Mouse (Mus musculus): ENCODE data around the gene Olfr309. TPM values are rescaled to one million over a fixed set of nuclear protein-coding genes. Genes with fewer than 3 reads are reported as not detected.

Gene Olfr309
- polyA plus RNA-seq (2015; fragmentation: Nextera tagmentation; extraction: Ambion mirVana): not detected in 2 replicates

DNA sequence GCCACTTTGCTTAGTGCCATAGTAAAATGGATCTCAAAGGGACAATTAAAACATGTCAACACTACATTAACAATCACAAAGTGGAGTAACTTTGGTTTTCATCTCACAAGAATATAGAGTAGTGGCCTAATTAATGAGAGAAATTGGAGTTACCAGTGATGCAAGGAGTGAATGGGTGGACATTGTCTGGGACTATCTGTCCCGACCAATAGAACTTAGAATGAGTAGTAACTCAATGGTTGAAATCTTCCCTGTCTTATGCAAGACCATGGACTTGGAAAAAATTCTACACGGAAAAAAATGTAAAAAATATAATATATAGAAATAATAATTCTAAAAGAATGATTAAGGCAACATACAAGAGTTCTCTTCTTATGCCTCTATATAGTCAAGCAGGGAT lies at the start of gene Olfr309:
TSS of gene Olfr309 (minus strand) at position 101 of the 400 bp plus-strand sequence.

DNA sequence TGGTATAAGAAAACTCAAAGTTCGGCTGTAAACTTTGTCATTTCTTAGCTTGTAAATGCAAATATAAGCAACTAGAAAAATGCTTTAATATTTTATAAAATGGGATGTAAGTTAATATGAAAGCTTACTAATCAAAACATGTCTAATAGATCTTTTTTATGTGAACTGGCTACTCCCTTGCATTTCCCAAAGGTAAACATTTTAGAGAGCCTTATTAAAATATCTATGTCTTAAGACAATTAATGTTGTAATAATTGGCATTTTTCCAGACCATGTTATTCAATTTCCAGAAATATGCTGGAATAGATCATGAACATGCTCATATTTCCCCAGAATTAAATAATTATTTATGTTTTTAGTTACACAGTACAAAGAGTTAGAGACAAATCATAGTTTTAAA lies 24.0 kb upstream of the Olfr309 start, which contains the start of gene Olfr307:
TSS of gene Olfr307 (minus strand) at position 101 of the 400 bp plus-strand sequence.

DNA sequence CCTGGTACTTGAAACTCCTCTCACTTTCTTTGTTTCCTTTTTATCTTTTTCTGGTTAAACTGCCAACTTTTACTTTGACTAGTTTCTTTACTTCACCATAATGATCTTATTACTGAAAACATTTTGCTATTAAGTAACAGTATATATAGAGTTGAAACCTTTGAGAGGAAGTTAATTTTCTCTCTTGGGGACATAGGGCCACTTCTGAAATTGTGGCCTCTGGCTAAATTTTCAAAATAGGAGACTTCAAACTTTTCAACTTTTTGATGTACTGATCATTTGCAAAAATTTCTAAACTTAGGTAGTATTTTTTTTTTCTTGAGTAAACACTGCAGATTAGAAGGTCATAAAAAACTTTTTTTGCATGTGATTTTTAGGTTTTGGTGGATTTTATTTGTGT lies 12.0 kb upstream of the Olfr309 start, which contains the start of gene Olfr308:
TSS of gene Olfr308 (minus strand) at position 101 of the 400 bp plus-strand sequence.

DNA sequence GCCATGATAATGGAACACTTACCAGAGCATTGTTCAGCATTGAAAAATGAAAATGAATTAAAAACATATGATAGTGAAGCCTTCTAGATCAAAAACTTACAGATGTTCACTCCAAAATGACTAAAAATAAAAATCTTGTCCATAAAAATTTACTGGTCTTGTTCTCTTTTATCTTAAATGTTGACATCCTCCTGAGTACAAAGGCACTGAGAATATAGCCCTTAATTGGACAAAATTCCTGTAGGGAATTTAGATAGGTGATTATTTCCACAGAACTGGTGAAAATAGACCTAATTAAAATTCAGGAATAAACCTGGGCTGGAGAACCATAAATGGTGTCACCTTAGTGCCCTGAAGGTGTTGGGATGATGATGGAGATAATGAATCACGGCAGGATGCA lies 36.4 kb downstream of the Olfr309 start, which contains the start of gene Olfr310:
TSS of gene Olfr310 (minus strand) at position 101 of the 400 bp plus-strand sequence.

Small RNA genes within 50 kb of the gene (microRNA-seq; reads per million reads assigned to microRNA genes)
- gene Gm23192: not detected

Other genes starting within 250 kb of the Olfr309 start
- gene Vmn2r75, start 141.9 kb downstream of the Olfr309 start, polyA plus RNA-seq (2015; fragmentation: Nextera tagmentation; extraction: Ambion mirVana): not detected in 2 replicates
- not detected in 2 replicates for gene Vmn2r76, start 67.4 kb downstream of the Olfr309 start, polyA plus RNA-seq (2015; fragmentation: Nextera tagmentation; extraction: Ambion mirVana)
- gene Olfr310, start 36.5 kb downstream of the Olfr309 start, polyA plus RNA-seq (2015; fragmentation: Nextera tagmentation; extraction: Ambion mirVana): not detected in 2 replicates
- not detected in 2 replicates for gene Olfr308, start 11.9 kb upstream of the Olfr309 start, polyA plus RNA-seq (2015; fragmentation: Nextera tagmentation; extraction: Ambion mirVana)
- gene Olfr307, start 23.9 kb upstream of the Olfr309 start, polyA plus RNA-seq (2015; fragmentation: Nextera tagmentation; extraction: Ambion mirVana): not detected in 2 replicates
- not detected in 2 replicates for gene Olfr305, start 53.2 kb upstream of the Olfr309 start, polyA plus RNA-seq (2015; fragmentation: Nextera tagmentation; extraction: Ambion mirVana)
- gene Olfr304, start 73.0 kb upstream of the Olfr309 start, polyA plus RNA-seq (2015; fragmentation: Nextera tagmentation; extraction: Ambion mirVana): not detected in 2 replicates
- gene Olfr303, start 84.1 kb upstream of the Olfr309 start, polyA plus RNA-seq (2015; fragmentation: Nextera tagmentation; extraction: Ambion mirVana): not detected in 2 replicates
- not detected in 2 replicates for gene Olfr301, start 90.1 kb upstream of the Olfr309 start, polyA plus RNA-seq (2015; fragmentation: Nextera tagmentation; extraction: Ambion mirVana)
- not detected in 2 replicates for gene Olfr299, start 146.2 kb upstream of the Olfr309 start, polyA plus RNA-seq (2015; fragmentation: Nextera tagmentation; extraction: Ambion mirVana)
- gene Olfr298, start 178.8 kb upstream of the Olfr309 start, polyA plus RNA-seq (2015; fragmentation: Nextera tagmentation; extraction: Ambion mirVana): not detected in 2 replicates
- not detected in 2 replicates for gene Olfr297, start 206.3 kb upstream of the Olfr309 start, polyA plus RNA-seq (2015; fragmentation: Nextera tagmentation; extraction: Ambion mirVana)

Measured in urinary bladder, postnatal 0 days (tissue).